8 mouse cellular contexts compared by ENCODE assay signal in the genomic region with DNA sequence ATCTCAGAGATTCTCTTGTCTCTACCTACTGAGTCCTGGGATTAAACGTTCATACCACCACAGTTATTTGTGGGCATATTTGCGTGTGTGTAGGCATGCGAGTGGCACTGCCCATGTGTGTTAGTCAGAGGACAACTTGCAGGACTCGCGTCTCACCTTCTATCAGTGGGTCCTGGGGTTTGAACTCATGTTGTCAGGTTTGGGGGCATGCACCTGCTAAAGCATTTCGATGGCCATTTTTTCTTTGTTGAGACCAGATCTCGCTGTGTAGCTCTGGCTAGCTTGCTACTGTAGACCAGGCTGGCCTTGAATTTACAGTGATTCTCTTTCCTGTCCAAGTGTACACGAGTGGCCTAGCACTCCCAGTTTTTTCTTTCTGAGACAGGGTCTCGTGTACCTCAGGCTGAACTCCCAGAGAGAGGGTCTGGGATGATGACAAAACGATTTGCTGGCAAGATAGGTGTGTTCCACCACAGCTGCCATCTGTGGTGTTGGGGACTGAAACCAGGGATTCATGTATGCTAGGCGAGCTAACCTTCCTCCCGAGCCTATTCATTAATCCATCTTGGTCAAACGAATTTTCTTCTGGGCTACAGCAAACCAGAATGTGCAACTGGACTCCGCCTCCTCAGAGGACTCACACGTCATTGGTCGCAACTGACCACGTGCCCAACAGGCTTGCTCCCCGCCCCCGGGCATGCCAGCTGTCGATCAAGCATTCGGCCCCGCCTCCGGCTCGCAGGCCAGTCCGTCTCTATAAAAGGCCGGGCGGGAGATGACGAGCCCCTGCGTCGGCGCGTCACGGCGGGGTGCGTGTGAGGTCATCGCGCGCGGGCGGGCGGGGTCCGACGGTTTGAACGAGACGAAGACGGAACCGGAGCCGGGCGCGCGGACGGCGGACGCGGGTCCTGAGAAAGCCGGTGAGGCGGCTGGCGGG. TPM values are rescaled to one million over a fixed set of nuclear protein-coding genes. Genes with fewer than 3 reads are reported as not detected.
DNase-seq lines count a peak whose midpoint lies in the region; ATAC-seq and TF ChIP-seq lines count a peak whose summit lies in the region.

A gene (plus strand): TSS at position 775 of the 937 bp plus-strand sequence.

- peak; percentile 99 for ATAC-seq in forebrain, embryonic 11.5 days (replicated peaks; ENCODE audit: low FRiP score)
- ATAC-seq in heart, embryonic 16.5 days (replicated peaks; ENCODE audit: extremely low read depth, insufficient read depth, low FRiP score), result peak; percentile 96
- peak; percentile 95 for ATAC-seq in liver, embryonic 15.5 days (ENCODE audit: insufficient read depth)
- peak; percentile 96 for ATAC-seq in neural tube, embryonic 12.5 days (ENCODE audit: low FRiP score, low read depth)

- peaks cover 16 to 39% of the 10 kb centered on the region in 2 experiments for H3K4me1 ChIP-seq in CH12.LX (ENCODE audit: control insufficient read depth in 1 of 2, insufficient read depth in 2 of 2)
- H3K4me1 ChIP-seq in forebrain, embryonic 11.5 days (replicated peaks; ENCODE audit: control insufficient read depth, insufficient read depth, low read length), result peaks cover 15% of the 10 kb centered on the region
- peaks cover 37% of the 10 kb centered on the region for H3K4me1 ChIP-seq in heart, embryonic 16.5 days (ENCODE audit: control insufficient read depth, insufficient read depth, low read length)
- H3K4me1 ChIP-seq in liver, embryonic 15.5 days (replicated peaks), result peaks cover 43% of the 10 kb centered on the region
- H3K4me1 ChIP-seq in neural tube, embryonic 12.5 days, result peaks cover 36% of the 10 kb centered on the region

- H3K4me3 ChIP-seq in CH12.LX (replicated peaks in 1 of 3; ENCODE audit: low read depth in 2 of 3, low read length in 2 of 3, poor library complexity in 1 of 3), result peak within 1 kb of the TSS; percentile 87 to 97 (median 92)
- H3K4me3 ChIP-seq in forebrain, embryonic 11.5 days (ENCODE audit: low read depth, low read length), result peak within 1 kb of the TSS; percentile 83
- H3K4me3 ChIP-seq in heart, embryonic 16.5 days (ENCODE audit: low read length), result peak within 1 kb of the TSS; percentile 79
- H3K4me3 ChIP-seq in liver, embryonic 15.5 days (replicated peaks), result peak within 1 kb of the TSS; percentile 90
- H3K4me3 ChIP-seq in neural tube, embryonic 12.5 days, result peak within 1 kb of the TSS; percentile 82

- peak within 1 kb of the TSS; percentile 92 for H3K9ac ChIP-seq in CH12.LX (ENCODE audit: insufficient read depth, low read depth)
- peak within 1 kb of the TSS; percentile 89 for H3K9ac ChIP-seq in forebrain, embryonic 11.5 days (ENCODE audit: low read length)
- H3K9ac ChIP-seq in heart, embryonic 16.5 days (ENCODE audit: low read length), result peak within 1 kb of the TSS; percentile 96
- peak within 1 kb of the TSS; percentile 93 for H3K9ac ChIP-seq in liver, embryonic 15.5 days
- H3K9ac ChIP-seq in neural tube, embryonic 12.5 days, result peak within 1 kb of the TSS; percentile 91

- H3K4me2 ChIP-seq in CH12.LX (ENCODE audit: insufficient read depth, low read depth, poor library complexity, severe bottlenecking), result peak within 1 kb of the TSS; percentile 67
- peak within 1 kb of the TSS; percentile 72 for H3K4me2 ChIP-seq in forebrain, embryonic 11.5 days (ENCODE audit: low read depth, low read length, severe bottlenecking)
- H3K4me2 ChIP-seq in heart, embryonic 16.5 days (ENCODE audit: low read depth, low read length), result peak within 1 kb of the TSS; percentile 74
- peak within 1 kb of the TSS; percentile 78 for H3K4me2 ChIP-seq in liver, embryonic 15.5 days
- peak within 1 kb of the TSS; percentile 83 for H3K4me2 ChIP-seq in neural tube, embryonic 12.5 days (replicated peaks)

- 12% methylated on average over 57 of the region's 58 CpGs for WGBS in forebrain, embryonic 11.5 days
- 9% methylated on average over 57 of the region's 58 CpGs for WGBS in heart, embryonic 16.5 days
- 10% methylated on average over 58 of the region's 58 CpGs for WGBS in liver, embryonic 15.5 days (ENCODE audit: insufficient replicate concordance)
- 11% methylated on average over 58 of the region's 58 CpGs for WGBS in neural tube, embryonic 12.5 days

- dilution Hi-C loops in CH12.LX (cut with MboI; ENCODE audit: extremely low pct_ligation_motif_present, extremely low pct_unique_long_range_greater_than_20kb, low sequenced_read_pairs), result no loop called here

- H3K27me3 ChIP-seq in CH12.LX (replicated peaks), result no peaks in the 10 kb centered on the region
- no peaks in the 10 kb centered on the region for H3K27me3 ChIP-seq in forebrain, embryonic 11.5 days (ENCODE audit: control insufficient read depth, insufficient read depth, low read length)
- H3K27me3 ChIP-seq in heart, embryonic 16.5 days (ENCODE audit: control insufficient read depth, insufficient read depth, low read length), result no peaks in the 10 kb centered on the region
- H3K27me3 ChIP-seq in liver, embryonic 15.5 days, result no peaks in the 10 kb centered on the region
- H3K27me3 ChIP-seq in neural tube, embryonic 12.5 days (replicated peaks), result no peaks in the 10 kb centered on the region

- no peaks in the 10 kb centered on the region for H3K9me3 ChIP-seq in CH12.LX (replicated peaks; ENCODE audit: low read length)
- H3K9me3 ChIP-seq in forebrain, embryonic 11.5 days (ENCODE audit: control insufficient read depth, low read length), result no peaks in the 10 kb centered on the region
- H3K9me3 ChIP-seq in heart, embryonic 16.5 days (replicated peaks; ENCODE audit: control insufficient read depth, low read length), result no peaks in the 10 kb centered on the region
- no peaks in the 10 kb centered on the region for H3K9me3 ChIP-seq in liver, embryonic 15.5 days (replicated peaks)
- no peaks in the 10 kb centered on the region for H3K9me3 ChIP-seq in neural tube, embryonic 12.5 days

- TF ChIP-seq POLR2A in CH12.LX (IDR thresholded peaks at IDR 0.05; ENCODE audit: low read depth, low read length), result peak; percentile 89

- no peak for TF ChIP-seq CTCF in CH12.LX (conservative IDR thresholded peaks at IDR 0.05 in 1 of 2, IDR thresholded peaks at IDR 0.05 in 1 of 2; ENCODE audit: low read depth in 2 of 2, low read length in 2 of 2)

- H3K79me2 ChIP-seq in CH12.LX (replicated peaks; ENCODE audit: control insufficient read depth, extremely low read depth, insufficient read depth, poor library complexity, severe bottlenecking), result peaks cover 41% of the 10 kb centered on the region

- peak; percentile 99 for DNase-seq in CH12.LX (ENCODE audit: extremely low read depth)
- DNase-seq in c-Kit-positive CD71-positive TER-119-negative erythroid progenitor cells, embryonic 14.5 days (ENCODE audit: low read depth), result peak; percentile 99
- peak; percentile 100 for DNase-seq in forebrain, embryonic 11.5 days (ENCODE audit: low spot score)
- DNase-seq in kidney, postnatal 36 days, result peak; percentile 100
- DNase-seq in telencephalon, adult 2 months (ENCODE audit: low read depth, low spot score), result peak; percentile 98

- H3K36me3 ChIP-seq in CH12.LX (replicated peaks in 1 of 2; ENCODE audit: control insufficient read depth in 1 of 2, insufficient read depth in 1 of 2, low read length in 1 of 2), result peaks cover 4 to 26% of the 10 kb centered on the region in 2 experiments
- H3K36me3 ChIP-seq in forebrain, embryonic 11.5 days (ENCODE audit: control insufficient read depth, insufficient read depth, low read length), result no peaks in the 10 kb centered on the region
- H3K36me3 ChIP-seq in heart, embryonic 16.5 days (ENCODE audit: control insufficient read depth, insufficient read depth), result 0 out of 2 replicates have a peak, but pooled peaks cover 2% of the 10 kb centered on the region
- peaks cover 3% of the 10 kb centered on the region; the same call in 1 of the 2 replicates for H3K36me3 ChIP-seq in liver, embryonic 15.5 days (replicated peaks)
- H3K36me3 ChIP-seq in neural tube, embryonic 12.5 days, result no peaks in the 10 kb centered on the region

- TF ChIP-seq RAD21 in CH12.LX (IDR thresholded peaks at IDR 0.05; ENCODE audit: low read depth, low read length), result no peak

- H3K27ac ChIP-seq in CH12.LX (ENCODE audit: insufficient read depth, low read depth), result no peak within 1 kb of the TSS; the same call in 1 of the 2 replicates
- H3K27ac ChIP-seq in forebrain, embryonic 11.5 days (ENCODE audit: low read depth, low read length), result peak within 1 kb of the TSS; percentile 82
- peak within 1 kb of the TSS; percentile 96 for H3K27ac ChIP-seq in heart, embryonic 16.5 days (ENCODE audit: low read length)
- peak within 1 kb of the TSS; percentile 93 for H3K27ac ChIP-seq in liver, embryonic 15.5 days (replicated peaks)
- H3K27ac ChIP-seq in neural tube, embryonic 12.5 days, result peak within 1 kb of the TSS; percentile 82

- in situ Hi-C loops in CH12.LX (cut with MboI; ENCODE audit: low pct_ligation_motif_present, low pct_unique_long_range_greater_than_20kb, low sequenced_read_pairs), result no loop called here

- no peak for TF ChIP-seq EP300 in CH12.LX (IDR thresholded peaks at IDR 0.05; ENCODE audit: low read length)

TF ChIP-seq in CH12.LX, 34 proteins besides CTCF, POLR2A, EP300 and RAD21 (continues in another document):
- no peak for TF ChIP-seq ELF1 (IDR thresholded peaks at IDR 0.05; ENCODE audit: low read depth, low read length)
- no peak for TF ChIP-seq ETS1 (conservative IDR thresholded peaks at IDR 0.05; ENCODE audit: low read depth, low read length)
- no peak for TF ChIP-seq JUN (IDR thresholded peaks at IDR 0.05; ENCODE audit: insufficient read depth, low read depth, low read length)
- no peak; the same call in 1 of the 2 replicates for TF ChIP-seq IRF4 (IDR thresholded peaks at IDR 0.05; ENCODE audit: low read depth, low read length)
- peak; percentile 84; the same call in 1 of the 2 replicates for TF ChIP-seq TBP (conservative IDR thresholded peaks at IDR 0.05; ENCODE audit: low read depth, low read length)
- no peak for TF ChIP-seq UBTF (IDR thresholded peaks at IDR 0.05; ENCODE audit: low read depth, low read length)
- TF ChIP-seq GABPA (IDR thresholded peaks at IDR 0.05; ENCODE audit: insufficient replicate concordance, low read depth, low read length), result no peak
- 0 out of 2 replicates have a peak, but pooled peaks have one; percentile 34 for TF ChIP-seq TCF12 (IDR thresholded peaks at IDR 0.05; ENCODE audit: low read depth, low read length)
- TF ChIP-seq MEF2A (IDR thresholded peaks at IDR 0.05; ENCODE audit: borderline replicate concordance, low read depth, low read length), result no peak
- TF ChIP-seq NRF1 (IDR thresholded peaks at IDR 0.05; ENCODE audit: low read depth, low read length), result peak; percentile 74
- TF ChIP-seq ZNF384 (IDR thresholded peaks at IDR 0.05; ENCODE audit: low read depth, low read length), result no peak

RNA-seq across cellular contexts. Expression of the gene that starts here (rescaled TPM):
- total RNA-seq in CH12.LX (2012; rRNA removed) (30.8 and 44.7 TPM in 2 replicates), CH12.LX (2014; rRNA removed) (136 and 163 TPM in 2 replicates)
- polyA plus RNA-seq in CH12.LX (2012; ENCODE audit: insufficient read length, low read depth), result 134 and 148 TPM in 2 replicates
- polyA plus RNA-seq in forebrain, embryonic 11.5 days (2014; fragmentation: Nextera tagmentation; extraction: Ambion mirVana), result 313 and 357 TPM in 2 replicates
- 236 and 246 TPM in 2 replicates for polyA plus RNA-seq in heart, embryonic 16.5 days (2015; fragmentation: Nextera tagmentation; extraction: Ambion mirVana)
- polyA plus RNA-seq in liver, embryonic 15.5 days (2015; fragmentation: Nextera tagmentation; extraction: Ambion mirVana), result 99.0 and 111 TPM in 2 replicates
- polyA plus RNA-seq in neural tube, embryonic 12.5 days (2016; fragmentation: Nextera tagmentation; extraction: Ambion mirVana), result 399 and 422 TPM in 2 replicates
